Mouse (Mus musculus): ENCODE measurements at regions not wholly inside any gene's neighbourhood (a gene's known extent, or its start where the extent isn't known, plus 50 kb on each side); places are given as distances from the start of the nearest gene placed in this dataset.
"Not testable (repeated sequence)": the region's sequence is repeated elsewhere in the genome, so short reads cannot be mapped to it uniquely, and the experiment has no call there.

DNA sequence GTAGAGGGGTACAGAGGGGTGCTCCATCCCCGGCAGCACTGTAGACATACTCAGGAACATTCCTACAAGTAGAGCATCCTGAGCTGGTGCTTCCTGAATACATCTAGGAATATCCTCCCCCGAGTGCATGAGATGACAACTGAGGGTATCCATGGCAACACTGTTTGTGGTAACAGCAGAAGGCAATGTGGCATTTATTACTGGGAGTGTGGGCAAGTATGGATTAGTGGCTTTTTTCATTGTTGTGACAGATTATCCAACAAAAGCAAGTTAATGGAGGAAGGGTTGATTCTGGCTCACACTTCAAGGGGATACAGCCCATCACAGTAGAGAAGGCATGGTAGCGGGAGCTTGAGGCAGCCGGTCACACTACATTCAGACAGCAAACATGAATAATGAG lies 114.0 kb upstream of the Nxpe4 start:
- DNase-seq (ENCODE audit: inconsistent ontology term): no peak

DNA sequence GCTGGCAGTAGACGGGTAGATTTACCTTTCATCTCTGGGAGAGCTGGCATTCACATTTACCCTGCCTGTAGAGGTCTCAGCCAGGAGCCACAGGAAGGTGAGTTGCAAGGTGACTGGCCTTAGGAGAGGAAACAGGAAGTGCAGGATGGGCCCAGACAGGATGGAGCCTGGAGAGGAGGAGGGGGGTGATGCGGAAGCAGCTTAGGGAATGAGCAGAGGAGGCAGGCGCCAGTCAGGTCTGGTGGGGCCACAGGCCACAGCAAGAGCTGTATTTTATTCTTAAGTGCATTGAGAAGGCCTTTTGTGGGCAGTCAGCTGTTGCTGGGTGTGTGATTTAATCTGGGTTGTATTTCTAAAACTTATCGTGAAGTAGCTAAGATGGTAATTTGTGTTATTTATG lies 108.2 kb upstream of the Nxpe4 start:
- DNase-seq (ENCODE audit: inconsistent ontology term): no peak

- no peak for DNase-seq (ENCODE audit: inconsistent ontology term)
These were observed 106.6 kb upstream of the Nxpe4 start for GRCm38 (mm10) chr9:48055246-48055645.

DNA sequence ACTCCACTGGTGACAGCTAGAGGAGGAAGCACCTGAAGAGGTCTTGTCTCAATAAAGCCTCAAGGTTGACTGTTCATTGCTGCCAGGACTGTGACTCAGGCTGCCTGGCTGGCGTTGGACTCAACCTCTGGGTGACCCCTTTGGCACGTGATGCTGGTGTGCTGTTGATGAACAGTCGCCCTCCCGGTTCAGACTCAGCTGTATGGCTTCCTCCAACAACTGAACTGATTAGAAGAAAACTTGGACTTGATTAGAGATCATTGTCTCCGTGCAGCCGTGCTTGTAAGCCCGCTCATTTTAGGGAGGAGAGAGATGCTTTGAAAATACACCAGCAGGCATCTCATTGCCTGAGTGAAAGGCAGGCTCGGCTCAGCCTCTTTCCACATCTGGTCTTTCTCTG lies 103.2 kb upstream of the Nxpe4 start:
- peak; percentile 54 for DNase-seq (ENCODE audit: inconsistent ontology term)

- DNase-seq (ENCODE audit: inconsistent ontology term): no peak
These were observed 102.2 kb upstream of the Nxpe4 start for GRCm38 (mm10) chr9:48059549-48060165.

DNA sequence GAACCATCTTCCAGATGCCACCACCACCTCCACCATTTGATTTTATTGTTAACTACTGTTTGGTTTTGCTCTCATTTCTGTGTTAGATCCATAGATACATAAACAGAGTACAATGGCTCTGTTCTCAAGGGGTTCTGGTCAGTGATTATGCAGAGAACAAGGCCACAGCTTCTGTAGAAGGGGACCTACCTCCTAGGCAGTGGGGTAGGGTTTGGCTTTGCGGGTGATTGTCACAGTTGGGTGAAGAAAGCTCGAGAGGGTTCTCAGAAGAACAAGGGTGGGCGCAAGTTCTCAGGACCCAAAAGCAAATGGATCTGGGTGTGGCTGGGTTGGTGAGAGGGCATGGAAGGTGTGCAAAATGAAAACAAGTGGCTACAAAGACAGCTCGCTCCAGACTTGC lies 100.8 kb upstream of the Nxpe4 start:
- DNase-seq (ENCODE audit: inconsistent ontology term): no peak

DNA sequence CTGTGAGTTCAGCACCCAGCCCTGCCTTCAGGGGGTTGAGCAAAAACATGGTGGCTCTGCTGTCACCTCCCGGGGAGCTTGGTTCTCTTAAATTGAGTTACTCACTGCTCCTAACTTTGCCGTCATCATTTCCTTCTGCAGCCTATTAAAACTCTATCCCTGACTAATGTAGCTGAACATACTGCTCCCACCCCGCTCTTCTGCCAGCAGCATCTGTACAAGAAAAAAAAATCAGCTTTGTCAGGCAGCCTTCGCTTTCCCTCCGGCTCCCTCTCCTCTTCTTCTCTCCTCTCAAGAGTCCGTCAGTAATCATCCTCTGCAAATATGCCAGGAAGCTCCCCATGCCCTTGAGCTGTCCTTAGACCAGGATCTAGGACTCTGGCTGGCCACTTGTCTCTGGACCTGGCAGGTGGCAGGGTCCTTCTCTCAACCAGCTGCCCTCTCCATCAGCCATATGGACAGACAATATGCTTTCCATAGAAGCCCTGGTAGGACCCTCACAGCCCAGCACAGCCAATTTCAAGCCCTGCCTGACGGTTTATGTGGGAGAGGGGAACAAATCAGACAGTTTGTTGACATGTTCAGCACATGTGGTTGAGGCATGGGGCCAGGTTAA lies 95.0 kb upstream of the Nxpe4 start:
- DNase-seq (ENCODE audit: inconsistent ontology term): no peak

GRCm38 (mm10) chr9:48072592-48072991 lies 89.2 kb upstream of the Nxpe4 start:
- DNase-seq (ENCODE audit: inconsistent ontology term): no peak

DNA sequence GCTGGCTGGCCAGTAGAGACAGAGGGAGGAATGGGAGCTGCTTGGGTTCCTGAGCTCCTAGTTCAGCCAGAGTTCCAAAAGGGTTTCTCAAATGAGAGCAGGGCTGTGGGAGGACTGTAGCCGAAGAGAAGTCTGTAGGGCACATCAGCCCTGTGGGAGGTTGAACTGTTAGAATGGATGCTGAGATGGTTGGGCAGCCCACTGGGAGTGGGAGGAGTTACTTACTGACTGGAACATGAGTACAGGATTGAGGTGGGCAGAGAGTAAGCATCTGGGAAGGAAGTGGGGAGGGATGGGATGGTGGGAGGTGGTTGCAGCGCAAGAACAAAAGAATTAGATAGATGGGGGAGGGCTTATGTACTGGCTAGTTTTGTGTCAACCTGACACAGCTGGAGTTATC lies 88.7 kb upstream of the Nxpe4 start:
- no peak for DNase-seq (ENCODE audit: inconsistent ontology term)

GRCm38 (mm10) chr9:48075661-48076240 lies 86.1 kb upstream of the Nxpe4 start:
- no peak for DNase-seq (ENCODE audit: inconsistent ontology term)

- no peak for DNase-seq (ENCODE audit: inconsistent ontology term)
These were observed 79.4 kb upstream of the Nxpe4 start for GRCm38 (mm10) chr9:48082461-48082860.

DNA sequence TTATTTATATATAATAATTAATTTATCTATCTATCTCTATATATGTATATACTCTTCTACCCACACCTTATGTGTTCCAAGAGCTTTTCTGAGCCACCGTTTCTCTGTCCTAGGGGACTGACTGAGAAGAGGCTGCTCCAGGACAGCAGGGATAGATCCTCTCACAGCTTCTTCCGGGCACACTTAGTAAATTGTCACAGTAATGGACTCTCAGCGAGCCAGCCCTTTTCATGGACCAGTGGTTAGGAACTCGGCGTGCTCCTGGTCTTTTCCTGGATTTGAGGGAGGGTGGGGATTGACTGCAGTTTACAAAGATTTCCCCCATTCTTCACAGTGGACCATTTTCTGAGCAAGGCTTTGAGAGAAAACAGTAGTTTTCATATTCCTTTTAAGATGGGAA lies 77.6 kb upstream of the Nxpe4 start:
- not testable (repeated sequence) for DNase-seq (ENCODE audit: inconsistent ontology term)

DNA sequence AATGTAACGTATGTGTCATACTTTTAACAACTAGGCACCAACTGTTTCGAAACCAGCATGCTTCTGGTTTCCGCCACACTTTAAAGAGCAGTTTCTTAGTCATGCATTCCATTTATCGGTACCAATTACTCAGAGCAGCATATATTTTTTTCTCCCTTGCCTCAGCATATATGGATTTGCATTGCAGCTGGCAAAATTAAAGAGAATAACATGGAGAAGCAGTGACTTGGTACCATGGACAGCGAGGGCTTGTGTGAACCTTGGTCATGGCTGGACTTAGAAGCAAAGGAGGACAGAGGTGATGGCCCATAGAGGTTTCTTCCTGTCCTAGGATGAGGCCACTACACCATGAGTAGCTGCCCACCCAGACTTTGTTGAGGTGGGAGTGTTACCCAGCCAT lies 72.2 kb upstream of the Nxpe4 start:
- no peak for DNase-seq (ENCODE audit: inconsistent ontology term)

GRCm38 (mm10) chr9:48094756-48095155 lies 67.1 kb upstream of the Nxpe4 start:
- DNase-seq (ENCODE audit: inconsistent ontology term): no peak

DNA sequence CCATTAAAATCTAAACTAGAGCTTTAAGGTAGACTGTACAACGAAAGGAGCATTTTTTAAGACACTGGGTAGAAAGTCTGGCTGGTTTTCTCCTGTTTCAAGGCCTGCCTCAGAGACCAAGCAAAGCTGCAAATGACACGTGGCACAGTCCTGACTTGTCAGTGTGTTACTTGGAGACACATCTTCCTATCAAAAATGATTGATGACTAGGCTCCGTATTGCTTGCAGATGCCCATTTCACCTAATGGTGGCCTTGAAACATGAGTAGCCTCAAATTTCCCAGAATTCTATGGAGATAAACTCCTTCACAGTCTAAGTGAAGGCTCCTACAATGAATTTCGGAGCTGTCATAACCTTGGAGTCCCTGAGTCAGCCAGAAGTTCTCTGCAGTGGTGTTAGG lies 62.0 kb upstream of the Nxpe4 start:
- DNase-seq (ENCODE audit: inconsistent ontology term): no peak

GRCm38 (mm10) chr9:48106441-48107167 lies 55.2 kb upstream of the Nxpe4 start:
- no peak for DNase-seq (ENCODE audit: inconsistent ontology term)

- no peak for DNase-seq (ENCODE audit: inconsistent ontology term)
These were observed 52.7 kb upstream of the Nxpe4 start for GRCm38 (mm10) chr9:48108994-48109619.

DNA sequence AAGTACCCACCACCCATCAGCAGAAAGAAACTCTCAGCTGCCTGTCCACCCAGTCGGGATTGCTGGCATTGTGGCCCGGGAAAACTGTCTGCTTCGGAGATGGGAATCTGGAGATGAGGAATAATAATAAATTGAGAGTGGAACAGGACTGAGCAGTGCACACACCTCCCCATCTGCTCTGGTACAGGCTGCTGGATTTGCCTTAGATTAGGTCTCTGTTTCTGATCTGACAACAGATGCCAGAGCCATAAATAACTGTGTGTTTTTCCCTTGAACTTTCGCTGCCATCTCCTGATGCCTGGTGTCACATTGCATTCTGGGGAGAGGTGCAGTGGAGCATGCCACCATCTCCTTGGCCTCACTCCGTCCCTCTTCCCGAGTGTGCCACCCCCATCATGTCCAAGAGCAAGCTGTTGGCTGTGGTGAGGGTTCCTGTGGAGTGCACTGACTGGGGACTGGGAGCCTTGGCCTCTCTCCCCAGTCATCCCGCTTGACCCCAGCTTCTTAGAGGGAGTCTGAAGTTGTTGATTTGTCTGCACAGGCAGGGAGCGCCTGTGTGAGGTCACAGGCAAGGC lies 50.4 kb upstream of the Nxpe4 start:
- peak; percentile 14 for DNase-seq (ENCODE audit: inconsistent ontology term)

Data from Muller cell, postnatal 12 days (primary cell).